In genomic region chr19:45063565-45064292, GRCm38 (mm10) we compare ENCODE assay signal across 8 mouse cellular contexts. TPM values are rescaled to one million over a fixed set of nuclear protein-coding genes. Genes with fewer than 3 reads are reported as not detected.
DNase-seq lines count a peak whose midpoint lies in the region; ATAC-seq and TF ChIP-seq lines count a peak whose summit lies in the region.

No protein-coding gene starts in this region.

- H3K79me2 ChIP-seq in MEL (ENCODE audit: control insufficient read depth, insufficient read depth, low read length, poor library complexity): peaks cover 2% of the 10 kb centered on the region; the same call in 1 of the 2 replicates

- peak overlapping the region; percentile 33; the same call in 1 of the 2 replicates for H3K4me3 ChIP-seq in heart, embryonic 10.5 days
- H3K4me3 ChIP-seq in MEL (ENCODE audit: control insufficient read depth in 1 of 2, insufficient read depth in 1 of 2, low read depth in 2 of 2, low read length in 2 of 2): peak overlapping the region; percentile 5 to 48; a peak in 2 of 4 replicates
- H3K4me3 ChIP-seq in liver, embryonic 14.5 days (ENCODE audit: insufficient read depth in 1 of 2, low read depth in 2 of 2, low read length in 2 of 2): peak overlapping the region; percentile 7 to 12; a peak in 1 of 4 replicates
- H3K4me3 ChIP-seq in neural tube, embryonic 12.5 days: no peak overlapping the region

- TF ChIP-seq RAD21 in MEL (IDR thresholded peaks at IDR 0.05; ENCODE audit: low read depth, low read length): peak; percentile 12

- DNase-seq in heart, embryonic 10.5 days (ENCODE audit: low spot score): no peak
- DNase-seq in heart, adult 8-10 months (ENCODE audit: low spot score): no peak
- DNase-seq in MEL (ENCODE audit: low read depth, low spot score): peak; percentile 85
- peak; percentile 77 for DNase-seq in embryo, embryonic 10.5 days (ENCODE audit: low spot score)
- peak; percentile 77 for DNase-seq in induced T-regulatory cell, adult 2 months (ENCODE audit: low read depth)
- no peak for DNase-seq in liver, embryonic 14.5 days (ENCODE audit: low read depth in 3 of 3, low spot score in 3 of 3)
- DNase-seq in urinary bladder, postnatal 10 days (ENCODE audit: low spot score): no peak

- H3K9ac ChIP-seq in MEL (ENCODE audit: control insufficient read depth, low read depth, low read length, poor library complexity, severe bottlenecking): 0 out of 2 replicates have a peak overlapping the region, but pooled peaks have one; percentile 15
- H3K9ac ChIP-seq in liver, embryonic 14.5 days (replicated peaks): peak overlapping the region; percentile 27
- H3K9ac ChIP-seq in neural tube, embryonic 12.5 days: no peak overlapping the region

- TF ChIP-seq CTCF in MEL (IDR thresholded peaks at IDR 0.05 in 2 of 3, conservative IDR thresholded peaks at IDR 0.05 in 1 of 3; ENCODE audit: control insufficient read depth in 1 of 3, insufficient read depth in 1 of 3, low read depth in 2 of 3, low read length in 3 of 3, poor library complexity in 1 of 3, severe bottlenecking in 1 of 3): peak; percentile 71 to 81 (median 78)
- peak; percentile 83 for TF ChIP-seq CTCF in liver, embryonic 14.5 days (IDR thresholded peaks at IDR 0.05; ENCODE audit: low read depth)

- peak; percentile 68 to 78 for TF ChIP-seq EP300 in MEL (IDR thresholded peaks at IDR 0.05; ENCODE audit: low read depth in 1 of 2, low read length in 2 of 2)
- 0 out of 2 replicates have a peak, but pooled peaks have one; percentile 29 for TF ChIP-seq EP300 in liver, embryonic 14.5 days (IDR thresholded peaks at IDR 0.05; ENCODE audit: low read depth)

- H3K4me2 ChIP-seq in liver, embryonic 14.5 days (ENCODE audit: low read depth): peak overlapping the region; percentile 56
- H3K4me2 ChIP-seq in neural tube, embryonic 12.5 days (replicated peaks): peak overlapping the region; percentile 35

- no peaks in the 10 kb centered on the region for H3K9me3 ChIP-seq in heart, embryonic 10.5 days
- no peaks in the 10 kb centered on the region for H3K9me3 ChIP-seq in MEL (replicated peaks; ENCODE audit: insufficient read depth, low read length)
- no peaks in the 10 kb centered on the region for H3K9me3 ChIP-seq in liver, embryonic 14.5 days (ENCODE audit: control insufficient read depth, low read length)
- no peaks in the 10 kb centered on the region for H3K9me3 ChIP-seq in neural tube, embryonic 12.5 days

- no peak overlapping the region for H3K27ac ChIP-seq in heart, embryonic 10.5 days
- peak overlapping the region; percentile 46 for H3K27ac ChIP-seq in MEL (ENCODE audit: control insufficient read depth, low read depth, low read length)
- no peak overlapping the region for H3K27ac ChIP-seq in liver, embryonic 14.5 days
- no peak overlapping the region for H3K27ac ChIP-seq in neural tube, embryonic 12.5 days

- TF ChIP-seq POLR2A in MEL (IDR thresholded peaks at IDR 0.05; ENCODE audit: control insufficient read depth in 1 of 2, insufficient read depth in 1 of 2, low read depth in 1 of 2, low read length in 2 of 2, poor library complexity in 1 of 2): no peak; a peak in 1 of 4 replicates

- 46% methylated on average over 20 of the region's 20 CpGs for WGBS in heart, embryonic 10.5 days
- WGBS in liver, embryonic 14.5 days (ENCODE audit: insufficient replicate concordance): 28% methylated on average over 20 of the region's 20 CpGs
- 40% methylated on average over 20 of the region's 20 CpGs for WGBS in neural tube, embryonic 12.5 days

- H3K27me3 ChIP-seq in heart, embryonic 10.5 days (ENCODE audit: insufficient read depth, poor library complexity, severe bottlenecking): peaks cover 52% of the 10 kb centered on the region
- no peaks in the 10 kb centered on the region for H3K27me3 ChIP-seq in MEL (ENCODE audit: control insufficient read depth in 1 of 2, insufficient read depth in 2 of 2, low read length in 2 of 2)
- peaks cover 16% of the 10 kb centered on the region for H3K27me3 ChIP-seq in liver, embryonic 14.5 days (ENCODE audit: control insufficient read depth, insufficient read depth, low read length)
- H3K27me3 ChIP-seq in neural tube, embryonic 12.5 days (replicated peaks): peaks cover 50% of the 10 kb centered on the region

- H3K36me3 ChIP-seq in heart, embryonic 10.5 days: no peaks in the 10 kb centered on the region
- H3K36me3 ChIP-seq in MEL (ENCODE audit: control insufficient read depth in 1 of 2, insufficient read depth in 2 of 2, low read length in 2 of 2): peaks cover 0 to 25% of the 10 kb centered on the region in 2 experiments; a peak in 2 of 4 replicates
- H3K36me3 ChIP-seq in liver, embryonic 14.5 days (replicated peaks; ENCODE audit: control insufficient read depth, insufficient read depth, low read depth): no peaks in the 10 kb centered on the region
- no peaks in the 10 kb centered on the region for H3K36me3 ChIP-seq in neural tube, embryonic 12.5 days

- peaks cover 14% of the 10 kb centered on the region for H3K4me1 ChIP-seq in heart, embryonic 10.5 days
- H3K4me1 ChIP-seq in MEL (ENCODE audit: control insufficient read depth in 1 of 2, insufficient read depth in 2 of 2, low read length in 2 of 2): peaks cover 10 to 23% of the 10 kb centered on the region in 2 experiments
- H3K4me1 ChIP-seq in liver, embryonic 14.5 days (replicated peaks; ENCODE audit: control insufficient read depth in 2 of 2, insufficient read depth in 2 of 2, low read length in 1 of 2): peaks cover 16 to 28% of the 10 kb centered on the region in 2 experiments
- H3K4me1 ChIP-seq in neural tube, embryonic 12.5 days: peaks cover 12% of the 10 kb centered on the region

- ATAC-seq in liver, embryonic 14.5 days (ENCODE audit: insufficient read depth): peak; percentile 76
- peak; percentile 56; the same call in 1 of the 2 replicates for ATAC-seq in neural tube, embryonic 12.5 days (ENCODE audit: low FRiP score, low read depth)

TF ChIP-seq in MEL, 35 proteins besides CTCF, POLR2A, EP300 and RAD21 (continues in another document):
- TF ChIP-seq MXI1 (IDR thresholded peaks at IDR 0.05; ENCODE audit: low read depth, low read length) (no peak), ELF1 (IDR thresholded peaks at IDR 0.05; ENCODE audit: low read depth, low read length) (no peak), GABPA (IDR thresholded peaks at IDR 0.05; ENCODE audit: low read depth, low read length) (no peak), MEF2A (IDR thresholded peaks at IDR 0.05; ENCODE audit: extremely low read depth, insufficient replicate concordance, low read depth, low read length, poor library complexity, severe bottlenecking) (no peak)

RNA-seq across cellular contexts. Expression of gene Kazald1, which starts 11.3 kb away (rescaled TPM):
- polyA plus RNA-seq in heart, embryonic 10.5 days (2016; fragmentation: Nextera tagmentation; extraction: Ambion mirVana): 3.3 and 6.3 TPM in 2 replicates
- 1 to 10 TPM; 2.5 to 5.5 (median 2.8) TPM for total RNA-seq in heart, adult 8-10 months (2022)
- 0.33 and 0.39 TPM in 2 replicates for total RNA-seq in MEL (2012; rRNA removed)
- 1 to 10 TPM in 1 of 2 experiments, not detected in 1; 1.5 TPM for polyA plus RNA-seq in MEL (2012; ENCODE audit: insufficient read depth in 1 of 2, insufficient read length in 2 of 2, low read depth in 1 of 2, low replicate concordance in 2 of 2, missing spikeins in 1 of 2)
- 0.15 and 0.22 TPM in 2 replicates for polyA plus RNA-seq in liver, embryonic 14.5 days (2012; rRNA removed)
- 0.13 and 0.29 TPM in 2 replicates for polyA plus RNA-seq in liver, embryonic 14.5 days (2014; fragmentation: Nextera tagmentation; extraction: Ambion mirVana)
- polyA plus RNA-seq in neural tube, embryonic 12.5 days (2016; fragmentation: Nextera tagmentation; extraction: Ambion mirVana): 0.46 and 0.57 TPM in 2 replicates

RNA-seq across cellular contexts. Expression of gene Sfxn3, which starts 16.4 kb away (rescaled TPM):
- 11.8 and 13.4 TPM in 2 replicates for polyA plus RNA-seq in heart, embryonic 10.5 days (2016; fragmentation: Nextera tagmentation; extraction: Ambion mirVana)
- 10 to 100 TPM in 3 of 4 experiments, 1 to 10 TPM in 1; 9.0 to 10.8 (median 10.3) TPM for total RNA-seq in heart, adult 8-10 months (2022)
- total RNA-seq in MEL (2012; rRNA removed): 3.6 and 5.0 TPM in 2 replicates
- polyA plus RNA-seq in MEL (2012; ENCODE audit: insufficient read depth in 1 of 2, insufficient read length in 2 of 2, low read depth in 1 of 2, low replicate concordance in 2 of 2, missing spikeins in 1 of 2): 10 to 100 TPM in 1 of 2 experiments, not detected in 1; 10.6 TPM
- 2.4 TPM in 2 replicates for polyA plus RNA-seq in liver, embryonic 14.5 days (2012; rRNA removed)
- 1.8 and 2.5 TPM in 2 replicates for polyA plus RNA-seq in liver, embryonic 14.5 days (2014; fragmentation: Nextera tagmentation; extraction: Ambion mirVana)
- polyA plus RNA-seq in neural tube, embryonic 12.5 days (2016; fragmentation: Nextera tagmentation; extraction: Ambion mirVana): 38.3 and 41.2 TPM in 2 replicates

RNA-seq across cellular contexts. Expression of gene Pdzd7, which starts 18.2 kb away (rescaled TPM):
- 0.34 and 0.55 TPM in 2 replicates for polyA plus RNA-seq in heart, embryonic 10.5 days (2016; fragmentation: Nextera tagmentation; extraction: Ambion mirVana)
- under 1 TPM in 1 of 4 experiments, not detected in 3; 0.46 TPM for total RNA-seq in heart, adult 8-10 months (2022)
- 0.08 and 0.10 TPM in 2 replicates for total RNA-seq in MEL (2012; rRNA removed)
- polyA plus RNA-seq in MEL (2012; ENCODE audit: insufficient read depth in 1 of 2, insufficient read length in 2 of 2, low read depth in 1 of 2, low replicate concordance in 2 of 2, missing spikeins in 1 of 2): under 1 TPM in 1 of 2 experiments, not detected in 1; 0.56 TPM
- 0.02 and 0.03 TPM in 2 replicates for polyA plus RNA-seq in liver, embryonic 14.5 days (2012; rRNA removed)
- polyA plus RNA-seq in liver, embryonic 14.5 days (2014; fragmentation: Nextera tagmentation; extraction: Ambion mirVana): not detected in 2 replicates
- 0.63 and 0.72 TPM in 2 replicates for polyA plus RNA-seq in neural tube, embryonic 12.5 days (2016; fragmentation: Nextera tagmentation; extraction: Ambion mirVana)

RNA-seq across cellular contexts. Expression of gene Lzts2, which starts 49.5 kb away (rescaled TPM):
- 47.5 and 61.4 TPM in 2 replicates for polyA plus RNA-seq in heart, embryonic 10.5 days (2016; fragmentation: Nextera tagmentation; extraction: Ambion mirVana)
- total RNA-seq in heart, adult 8-10 months (2022): 10 to 100 TPM; 53.9 to 70.5 (median 63.8) TPM
- total RNA-seq in MEL (2012; rRNA removed): 4.0 and 4.2 TPM in 2 replicates
- 10 to 100 TPM in 1 of 2 experiments, not detected in 1; 13.1 TPM for polyA plus RNA-seq in MEL (2012; ENCODE audit: insufficient read depth in 1 of 2, insufficient read length in 2 of 2, low read depth in 1 of 2, low replicate concordance in 2 of 2, missing spikeins in 1 of 2)
- polyA plus RNA-seq in liver, embryonic 14.5 days (2012; rRNA removed): 4.8 and 6.2 TPM in 2 replicates
- polyA plus RNA-seq in liver, embryonic 14.5 days (2014; fragmentation: Nextera tagmentation; extraction: Ambion mirVana): 3.7 and 6.0 TPM in 2 replicates
- polyA plus RNA-seq in neural tube, embryonic 12.5 days (2016; fragmentation: Nextera tagmentation; extraction: Ambion mirVana): 68.5 and 70.0 TPM in 2 replicates

RNA-seq across cellular contexts. Expression of gene Mrpl43, which starts 57.5 kb away (rescaled TPM):
- 63.8 and 66.3 TPM in 2 replicates for polyA plus RNA-seq in heart, embryonic 10.5 days (2016; fragmentation: Nextera tagmentation; extraction: Ambion mirVana)
- total RNA-seq in heart, adult 8-10 months (2022): 10 to 100 TPM; 43.9 to 59.9 (median 54.3) TPM
- total RNA-seq in MEL (2012; rRNA removed): 136 and 145 TPM in 2 replicates
- polyA plus RNA-seq in MEL (2012; ENCODE audit: insufficient read depth in 1 of 2, insufficient read length in 2 of 2, low read depth in 1 of 2, low replicate concordance in 2 of 2, missing spikeins in 1 of 2): 100 to 1,000 TPM in 1 of 2 experiments, not detected in 1; 136 TPM
- polyA plus RNA-seq in liver, embryonic 14.5 days (2012; rRNA removed): 28.9 and 30.5 TPM in 2 replicates
- polyA plus RNA-seq in liver, embryonic 14.5 days (2014; fragmentation: Nextera tagmentation; extraction: Ambion mirVana): 19.6 and 20.5 TPM in 2 replicates
- polyA plus RNA-seq in neural tube, embryonic 12.5 days (2016; fragmentation: Nextera tagmentation; extraction: Ambion mirVana): 82.9 and 83.2 TPM in 2 replicates

Comparison
In these comparisons a context has a peak if more than half of its experiments do, and no peak if none do; other contexts are left out.
1. DNase-seq: peak in MEL (single experiment), embryo, embryonic 10.5 days (single experiment) and induced T-regulatory cell, adult 2 months (single experiment); none in heart, embryonic 10.5 days (single experiment), heart, adult 8-10 months (single experiment), liver, embryonic 14.5 days (0 of 3) and urinary bladder, postnatal 10 days (single experiment).